Mouse (Mus musculus): ENCODE data around the gene Ppp1r12c.

Ppp1r12c gene

DNA sequence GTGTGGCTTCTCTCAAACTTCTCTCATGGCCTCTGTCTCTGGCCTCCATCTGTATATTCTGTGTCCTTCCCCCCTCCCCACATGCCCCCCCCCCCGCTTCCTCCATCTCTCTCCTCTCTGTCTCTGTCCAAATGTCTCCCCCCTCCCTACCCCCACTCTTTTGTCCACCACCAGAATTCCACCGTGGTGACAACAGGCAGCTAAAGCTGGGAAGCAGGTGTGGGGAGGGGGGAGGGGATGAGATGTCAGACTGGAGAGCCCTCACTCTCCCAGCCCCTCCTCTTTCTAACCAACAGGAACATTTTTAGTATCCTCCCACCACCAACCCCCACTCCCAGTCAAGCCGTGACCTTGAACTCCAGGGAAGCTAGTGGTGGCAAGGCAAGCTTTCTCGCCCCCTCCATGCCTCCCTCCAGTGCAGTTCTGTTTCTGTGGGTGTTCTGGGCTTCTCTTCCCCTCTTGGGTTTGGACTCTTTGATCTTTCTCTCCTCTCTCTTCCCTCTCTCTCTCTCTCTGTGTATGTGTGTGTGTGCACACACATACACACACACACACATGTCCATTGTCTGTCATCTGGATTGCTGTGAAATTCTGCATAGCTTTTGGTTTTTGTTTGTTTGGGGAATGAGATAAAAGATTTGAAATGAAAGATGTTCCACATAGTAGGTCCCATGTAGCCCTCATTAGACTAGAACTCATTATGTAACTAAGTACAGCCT lies 15.0 kb upstream of the Ppp1r12c start, which contains the start of gene Tnnt1:
Gene Tnnt1 (minus strand): TSS at position 51 of the 719 bp plus-strand sequence.
- no peak for DNase-seq (ENCODE audit: low spot score in 2 of 2)

DNA sequence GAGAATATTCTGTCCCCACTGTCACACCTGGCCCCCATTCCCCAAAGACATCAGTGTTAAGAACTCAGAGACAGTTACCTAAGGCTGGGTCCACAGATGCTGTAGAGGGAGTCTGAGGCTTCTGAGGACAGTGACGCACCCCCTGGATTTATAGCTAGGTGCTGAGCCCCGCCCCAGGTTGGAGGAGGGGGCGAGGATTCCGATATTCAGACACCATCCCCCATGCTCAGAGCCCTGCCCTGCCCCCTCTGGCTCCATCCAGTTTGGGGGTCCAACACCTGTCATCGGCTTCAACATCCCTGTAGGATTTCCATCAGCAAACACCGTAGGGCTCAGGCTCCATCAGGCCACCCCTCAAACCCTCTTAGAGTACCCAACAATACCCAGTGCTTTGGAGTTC lies 14.4 kb upstream of the Ppp1r12c start:
- DNase-seq (ENCODE audit: low spot score in 2 of 2) = no peak

DNA sequence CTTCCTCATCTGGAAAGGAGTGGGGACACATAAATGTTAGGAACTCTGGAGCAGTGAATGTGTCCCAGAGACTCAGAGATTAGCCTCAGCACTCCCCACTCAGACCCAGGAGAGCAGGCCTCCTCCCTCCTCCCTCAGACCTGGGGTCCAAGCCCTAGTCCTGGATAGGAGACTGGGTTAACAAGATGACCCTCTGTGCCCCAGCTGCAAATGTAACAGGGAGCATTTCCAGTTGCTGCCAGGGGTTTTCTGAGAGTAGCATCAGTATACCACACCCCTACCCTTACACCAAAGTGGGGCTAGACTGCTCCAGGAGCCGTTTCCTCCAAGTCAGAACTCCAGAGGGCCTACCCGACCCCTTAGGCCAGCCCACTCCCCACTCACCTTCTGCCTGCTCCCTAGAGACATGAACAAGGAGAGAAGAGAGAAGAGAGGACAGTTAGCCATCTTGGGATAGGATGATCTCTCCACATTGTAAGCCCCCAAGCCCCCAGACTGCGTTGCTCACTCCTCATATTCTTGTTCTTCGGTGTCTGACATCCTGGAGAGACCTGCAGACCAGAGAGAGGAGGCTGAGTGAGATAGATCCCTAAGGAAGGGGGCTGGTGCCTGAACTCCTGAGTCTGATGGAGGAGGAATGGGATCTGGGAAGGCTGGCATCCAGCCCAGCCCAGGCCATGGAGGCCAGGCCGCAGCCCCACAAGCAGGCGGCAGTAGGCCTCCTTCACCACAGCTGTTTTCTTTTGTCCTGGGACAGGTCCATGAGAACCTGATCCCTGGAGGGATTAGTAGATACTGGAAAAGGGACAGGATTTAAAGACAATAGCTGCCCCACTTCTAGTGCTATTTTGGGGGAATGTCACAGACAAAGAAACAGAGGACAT lies 12.6 kb upstream of the Ppp1r12c start:
- DNase-seq (ENCODE audit: low spot score in 2 of 2) = no peak

DNA sequence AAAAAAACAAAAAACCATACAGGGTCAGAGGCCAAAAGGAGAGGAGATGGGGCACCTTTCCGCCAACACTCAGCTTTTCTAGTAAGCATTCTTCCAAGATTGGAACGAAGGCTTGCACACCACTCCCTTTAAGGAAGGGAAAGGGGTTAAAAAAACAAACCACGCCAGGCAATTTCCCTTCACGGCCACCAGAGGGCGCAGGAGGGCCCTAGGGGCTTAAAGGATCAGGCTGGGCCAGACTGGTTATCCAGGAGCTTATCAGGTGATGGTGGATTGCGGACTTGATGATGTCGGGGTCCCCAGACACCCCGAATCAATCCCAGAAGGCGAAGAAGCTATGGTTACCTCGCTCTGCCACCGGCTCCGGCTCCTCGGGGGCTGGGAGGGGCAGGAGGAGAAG lies 11.8 kb upstream of the Ppp1r12c start:
- peak in 1 of 2 experiments; percentile 15 for DNase-seq (ENCODE audit: low spot score in 2 of 2)

DNA sequence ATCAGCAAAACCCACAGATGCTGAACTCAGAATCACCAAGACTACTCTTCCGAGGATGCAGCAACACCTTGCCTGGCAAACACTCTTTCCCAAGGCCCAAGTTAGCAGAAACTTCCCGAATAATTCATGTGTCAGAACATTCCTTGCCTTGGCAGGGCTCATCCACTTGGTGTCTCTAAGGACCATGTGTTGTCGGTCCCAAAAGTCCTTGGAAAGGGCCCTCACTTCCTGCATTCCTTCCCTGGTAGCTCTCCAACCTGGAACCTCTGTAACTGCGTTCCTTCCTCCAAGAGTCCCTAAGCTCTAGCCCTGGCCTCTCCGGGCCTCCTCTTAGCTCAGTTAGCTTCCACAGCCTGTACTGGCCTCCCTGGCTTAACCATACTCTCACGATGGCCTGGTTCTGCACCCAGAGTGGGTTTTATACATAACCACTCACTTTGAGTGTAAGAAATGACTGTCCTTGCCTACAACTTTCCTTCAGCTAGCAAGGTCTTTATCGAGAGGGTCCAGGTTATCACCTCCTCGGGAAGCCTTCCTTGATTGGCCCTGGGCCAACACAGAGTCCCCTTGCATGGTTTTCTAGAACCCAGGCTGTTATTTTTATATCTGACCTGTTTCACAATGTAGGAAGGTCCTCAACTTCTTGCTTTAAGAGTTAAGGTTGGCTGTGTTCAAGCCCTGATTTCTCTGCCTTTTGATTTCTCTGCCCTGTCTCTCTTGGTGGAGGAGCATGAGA lies 10.2 kb upstream of the Ppp1r12c start:
- DNase-seq (ENCODE audit: low spot score in 2 of 2) = no peak

DNA sequence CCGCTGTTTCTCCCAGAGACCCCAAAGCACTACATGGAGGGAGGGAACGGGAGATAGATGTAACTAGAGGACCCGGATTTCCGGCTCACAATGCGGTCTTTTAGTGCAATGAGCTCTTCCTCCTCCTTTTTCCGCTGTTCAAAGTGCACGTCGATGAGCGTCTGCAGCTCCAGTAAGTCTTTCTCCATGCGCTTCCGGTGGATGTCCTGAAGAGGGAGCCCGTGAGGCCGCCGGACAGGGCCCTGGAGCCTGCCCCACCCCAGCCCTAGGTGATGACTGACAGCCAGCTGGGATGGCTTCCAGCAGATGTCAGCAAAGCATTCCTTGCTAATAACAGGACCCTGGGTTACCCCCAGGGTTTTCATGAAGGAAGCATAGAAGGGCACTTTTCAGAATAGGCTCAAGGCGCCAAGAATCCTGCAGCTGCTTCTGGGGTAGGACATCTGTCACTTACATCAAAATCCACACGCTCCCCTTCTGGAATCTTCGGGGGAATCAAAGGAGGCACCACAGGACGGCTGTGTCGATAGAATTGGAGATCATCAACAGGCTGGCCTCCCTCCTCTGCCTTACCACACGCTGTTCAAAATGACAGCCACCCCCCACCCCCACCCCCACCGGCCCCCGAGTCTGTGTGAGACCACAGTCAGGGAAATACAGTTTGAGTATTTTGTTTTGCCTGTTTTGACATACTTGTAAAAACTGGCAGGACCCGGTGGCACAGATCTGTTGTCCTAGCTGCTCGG lies 8.6 kb upstream of the Ppp1r12c start:
- peak; percentile 66 to 71 for DNase-seq (ENCODE audit: low spot score in 2 of 2)

DNA sequence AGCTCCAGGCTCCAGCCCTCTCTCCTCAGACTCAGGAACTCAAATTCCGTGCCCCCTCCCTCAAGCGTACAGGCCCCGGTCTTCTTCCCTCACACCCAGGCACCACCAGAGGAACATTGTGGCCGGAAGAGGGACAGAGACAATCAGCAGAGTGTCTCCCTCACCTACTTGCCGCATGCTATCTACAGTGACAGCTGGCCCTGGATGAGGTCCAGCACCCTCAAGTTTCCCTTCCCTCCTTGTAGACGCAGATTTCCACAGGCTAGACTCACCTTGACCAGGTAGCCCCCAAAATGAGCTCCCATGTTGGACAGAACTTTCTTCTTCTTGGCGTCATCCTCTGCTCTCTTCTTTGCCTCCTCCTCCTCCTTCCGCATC lies 7.2 kb upstream of the Ppp1r12c start:
- no peak for DNase-seq (ENCODE audit: low spot score in 2 of 2)

DNA sequence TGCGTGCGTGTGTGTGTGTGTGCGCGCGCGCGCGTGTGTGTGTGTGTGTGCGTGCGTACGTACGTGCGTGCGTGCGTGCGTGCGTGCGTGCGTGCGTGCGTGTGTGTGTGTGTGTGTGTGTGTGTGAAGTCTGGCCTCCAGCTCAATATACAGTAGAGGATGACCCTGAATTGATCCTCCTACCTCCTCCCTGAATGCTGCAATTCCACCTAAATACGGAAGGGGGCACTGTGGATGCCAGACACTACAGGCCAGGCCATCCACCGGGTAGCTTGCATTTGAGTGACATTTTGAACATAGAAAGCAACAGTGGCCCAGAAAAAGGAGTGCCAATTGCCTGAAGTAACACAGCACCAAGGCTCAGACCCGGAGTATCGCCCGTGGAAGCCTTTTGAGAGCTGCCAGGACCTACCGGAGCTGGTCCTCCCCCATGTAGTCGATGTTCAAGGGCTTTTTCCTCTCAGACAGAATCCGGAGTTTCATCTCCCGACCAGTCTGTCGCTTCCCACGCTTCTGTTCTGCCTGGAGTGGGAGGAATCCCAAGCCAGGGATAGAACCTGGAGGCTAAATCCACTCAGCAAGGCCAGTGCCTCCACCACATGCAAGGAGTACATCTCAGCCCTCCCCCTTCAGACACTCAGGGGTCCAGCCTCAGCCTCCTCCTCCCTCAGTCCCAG lies 6.7 kb upstream of the Ppp1r12c start:
- DNase-seq (ENCODE audit: low spot score in 2 of 2) = no peak

DNA sequence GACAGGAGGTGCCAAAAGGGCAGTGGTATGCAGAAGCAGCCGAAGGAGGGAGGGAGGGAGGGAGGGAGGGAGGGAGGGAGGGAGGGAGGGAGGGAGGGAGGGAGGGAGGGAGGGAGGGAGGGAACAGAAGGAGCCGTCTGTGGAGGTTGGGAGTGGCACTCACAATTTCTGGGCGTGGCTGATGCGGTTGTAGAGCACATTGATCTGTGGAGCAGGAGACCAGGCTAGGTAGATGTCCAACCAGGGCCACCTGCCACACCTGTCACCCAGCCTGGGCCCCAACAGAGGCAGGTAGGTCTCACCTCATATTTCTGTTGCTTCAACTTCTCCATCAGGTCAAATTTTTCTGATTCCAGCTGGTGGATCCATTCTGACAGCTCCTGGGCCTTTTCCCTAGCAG lies 5.7 kb upstream of the Ppp1r12c start:
- no peak for DNase-seq (ENCODE audit: low spot score in 2 of 2)

DNA sequence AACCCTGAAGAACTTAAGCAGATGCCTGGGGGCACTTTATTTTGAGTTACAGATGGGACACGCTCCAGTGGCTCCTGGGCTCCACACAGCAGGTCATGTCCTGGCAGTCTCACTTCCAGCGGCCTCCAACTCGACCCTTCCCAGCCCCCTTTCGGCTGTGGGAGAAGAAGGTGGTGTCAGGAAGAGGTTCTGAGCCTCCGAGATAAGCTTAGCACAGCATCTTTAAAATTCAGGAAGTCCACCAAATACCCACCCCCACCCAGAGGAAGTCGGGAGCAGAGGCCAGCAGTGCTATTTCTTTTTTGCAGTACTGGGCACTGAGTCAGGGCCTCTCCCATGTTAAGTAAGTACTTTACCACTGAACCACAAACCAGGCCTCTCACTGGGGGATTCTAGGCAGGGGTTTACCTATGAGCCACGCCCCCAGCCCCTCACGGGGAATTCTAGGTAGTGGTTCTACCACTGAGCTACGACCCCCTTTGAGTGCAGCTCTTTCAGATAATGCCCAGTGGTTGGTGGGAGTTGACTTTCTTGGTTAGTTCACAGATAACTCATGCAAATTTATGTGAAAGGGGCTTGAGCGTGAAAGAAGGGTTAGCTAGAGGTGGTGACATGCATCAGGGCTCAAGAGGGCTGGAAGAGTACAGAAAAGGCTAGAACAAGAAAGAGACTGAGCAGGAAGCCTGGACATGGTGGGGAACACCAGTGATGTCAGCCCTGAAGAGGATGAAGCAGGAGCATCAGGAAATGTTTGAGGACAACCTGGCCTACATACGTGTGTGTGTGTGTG lies 3.4 kb upstream of the Ppp1r12c start:
- peak; percentile 30 to 31 for DNase-seq (ENCODE audit: low spot score in 2 of 2)

DNA sequence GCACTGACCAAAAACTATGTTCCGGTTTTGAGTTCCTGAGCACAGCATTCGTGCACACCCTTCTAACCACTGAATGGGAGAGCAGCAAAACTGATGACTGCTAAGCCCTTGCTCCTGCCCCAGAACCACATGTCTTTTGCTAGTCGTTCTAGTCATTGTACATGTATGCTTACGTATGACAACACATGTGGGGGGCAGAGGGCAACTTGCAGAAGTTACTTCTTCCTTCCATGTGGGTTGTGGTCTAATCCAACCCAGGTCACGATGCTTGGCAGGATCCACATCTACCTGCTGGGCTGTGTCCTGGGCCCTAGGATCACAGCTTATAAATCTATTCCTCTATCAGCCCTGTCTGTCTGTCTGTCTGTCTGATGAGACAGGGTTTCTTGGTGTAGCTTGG lies 2.4 kb upstream of the Ppp1r12c start:
- DNase-seq (ENCODE audit: low spot score in 2 of 2) = no peak

DNA sequence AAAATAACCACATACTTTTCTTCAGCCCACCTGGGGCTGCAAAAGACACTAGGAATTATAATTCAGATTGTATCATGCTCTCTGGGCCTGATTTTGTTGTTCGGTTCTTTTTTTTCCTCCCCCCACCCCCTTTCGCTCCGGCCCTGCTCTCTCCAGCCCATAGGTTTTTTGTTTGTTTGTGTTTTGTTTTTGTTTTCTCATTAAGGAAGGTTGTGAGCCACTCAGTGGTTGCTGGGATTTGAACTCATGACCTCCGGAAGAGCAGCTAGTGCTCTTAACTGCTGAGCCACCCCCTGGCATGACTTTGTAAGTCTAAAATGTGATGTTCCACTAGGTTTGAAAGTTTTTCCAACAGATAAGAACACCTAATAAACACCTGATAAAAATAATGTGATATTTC lies 1.6 kb upstream of the Ppp1r12c start:
- no peak for DNase-seq (ENCODE audit: low spot score in 2 of 2)

DNA sequence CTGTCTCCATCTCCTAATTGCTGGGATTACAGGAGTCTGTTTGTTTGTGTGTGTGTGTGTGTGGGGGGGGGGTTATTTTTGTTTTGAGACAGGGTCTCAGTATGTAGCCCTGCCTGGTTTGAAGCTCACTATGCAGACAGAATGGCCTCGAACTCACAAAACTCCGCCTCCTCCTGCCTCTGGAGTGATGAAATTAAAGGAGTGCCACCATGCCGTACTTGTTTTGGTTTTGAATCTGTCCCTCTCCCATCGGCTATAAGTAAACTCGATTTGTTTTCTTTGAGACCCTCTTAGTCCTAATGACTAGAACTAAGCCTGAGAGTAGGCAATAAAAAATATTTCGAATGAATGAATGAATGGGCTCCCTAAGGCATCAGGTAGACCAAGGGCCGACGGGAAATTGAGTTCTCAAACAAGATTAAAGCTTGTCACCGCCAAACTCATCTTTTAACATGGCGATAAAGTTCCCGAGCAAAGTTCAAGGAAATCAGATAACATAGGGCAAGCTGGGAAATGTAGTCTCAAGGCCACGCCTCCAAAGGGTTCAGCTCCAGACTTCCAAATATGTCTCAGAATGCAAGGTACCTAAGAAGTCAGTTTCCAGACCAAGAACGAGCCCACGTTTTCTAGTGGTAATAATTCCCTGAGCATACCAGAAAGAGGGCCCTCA lies 1.1 kb upstream of the Ppp1r12c start:
- DNase-seq (ENCODE audit: low spot score in 2 of 2) = peak; percentile 42 to 56

DNA sequence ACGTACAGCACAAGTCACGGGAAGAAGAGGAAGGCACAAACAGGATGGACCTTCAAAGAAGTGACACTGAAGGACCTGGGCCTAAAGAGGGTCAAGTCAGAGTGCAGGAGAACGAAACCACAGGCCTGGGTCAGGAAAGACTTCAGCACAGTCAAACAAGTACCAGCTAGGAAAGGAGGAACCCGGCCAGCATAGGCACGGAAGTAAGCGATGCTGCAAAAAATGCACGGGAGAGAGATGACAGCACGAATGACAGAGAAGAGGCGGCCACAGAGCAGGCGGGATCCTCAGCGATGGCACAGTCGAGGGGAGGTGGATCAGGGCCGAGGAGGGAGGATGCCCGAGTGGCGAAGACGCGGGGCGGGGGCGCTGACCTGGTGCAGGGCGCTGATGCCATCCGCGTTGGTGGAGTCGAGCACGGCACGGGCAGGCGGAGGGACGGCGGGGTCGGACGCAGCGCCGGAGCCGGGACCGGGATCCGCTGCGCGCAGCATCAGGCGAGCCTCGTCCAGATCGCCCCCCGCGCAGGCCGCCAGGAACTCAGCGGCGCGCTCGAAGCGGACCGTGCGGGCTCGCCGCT lies 498 bp downstream of the Ppp1r12c start:
- peak; percentile 36 to 46 for DNase-seq (ENCODE audit: low spot score in 2 of 2)

DNA sequence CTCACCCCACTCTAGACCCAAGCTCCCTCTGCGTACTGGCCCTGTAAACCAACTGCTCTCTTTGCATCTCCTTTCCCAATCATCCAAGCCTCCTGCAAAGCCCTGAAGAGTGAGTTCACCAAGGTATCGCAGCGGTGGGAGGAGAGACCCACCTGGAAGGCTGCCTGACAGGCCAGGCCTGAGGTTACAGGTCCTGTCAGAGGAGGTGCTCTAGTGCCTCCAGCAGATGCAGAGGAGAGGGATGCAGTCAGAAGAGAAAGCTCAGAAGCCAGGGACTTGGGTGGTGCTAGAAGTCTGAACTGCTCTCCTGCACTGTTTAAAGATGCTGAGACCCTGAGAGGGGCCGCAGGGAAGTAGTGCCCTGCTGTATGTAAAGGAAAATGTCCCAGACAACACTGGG lies 2.4 kb downstream of the Ppp1r12c start:
- DNase-seq (ENCODE audit: low spot score in 2 of 2) = no peak

DNA sequence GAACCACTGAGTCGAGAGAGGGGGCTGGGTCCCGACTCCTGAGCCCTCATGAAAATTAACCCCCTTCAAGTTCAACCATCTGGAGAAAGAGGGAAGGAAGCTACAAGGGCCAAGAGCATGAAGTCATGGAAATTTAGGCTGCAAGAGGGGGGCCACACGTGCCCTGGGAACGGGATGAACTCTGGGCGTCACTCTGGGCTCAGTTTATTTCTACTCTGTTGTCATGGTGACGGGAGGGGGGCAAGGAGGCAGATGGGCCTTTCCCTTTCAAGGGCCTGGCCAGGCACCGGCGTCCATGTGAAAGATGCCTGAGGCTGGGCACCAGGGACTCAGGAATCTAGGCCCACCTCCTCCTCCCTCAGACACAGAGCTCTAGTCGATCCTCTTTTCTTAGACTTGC lies 3.2 kb downstream of the Ppp1r12c start:
- DNase-seq (ENCODE audit: low spot score in 2 of 2) = peak in 1 of 2 experiments; percentile 18

DNA sequence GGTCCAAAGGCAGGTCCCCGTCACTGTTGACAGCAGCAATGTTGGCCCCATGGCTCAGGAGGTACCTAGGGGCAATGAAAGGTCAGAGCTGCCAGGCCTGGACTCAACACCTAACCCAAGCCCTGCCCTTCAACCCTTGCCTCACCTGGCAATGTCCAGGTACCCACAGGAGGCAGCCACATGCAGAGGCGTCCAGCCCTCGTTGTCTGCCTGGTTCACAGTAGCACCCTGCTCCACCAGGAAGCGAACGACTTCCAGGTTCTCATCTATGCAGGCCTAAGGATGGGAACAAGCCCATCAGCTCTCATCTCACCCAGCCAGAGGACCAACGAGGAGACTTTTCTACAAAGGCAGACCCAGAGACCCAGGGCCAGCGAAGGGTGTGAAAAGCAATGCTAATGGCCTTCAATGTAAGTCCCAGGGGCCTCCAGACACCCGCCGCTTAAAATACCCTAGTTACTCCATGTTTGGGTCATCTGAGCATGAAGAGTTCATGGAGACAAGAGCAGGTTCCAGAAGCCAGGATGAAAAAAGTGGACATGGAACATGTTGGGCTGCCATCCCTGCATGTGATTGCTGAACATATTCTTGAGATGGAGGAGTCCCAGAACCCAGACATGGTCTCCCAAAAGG lies 4.1 kb downstream of the Ppp1r12c start:
- DNase-seq (ENCODE audit: low spot score in 2 of 2) = no peak

DNA sequence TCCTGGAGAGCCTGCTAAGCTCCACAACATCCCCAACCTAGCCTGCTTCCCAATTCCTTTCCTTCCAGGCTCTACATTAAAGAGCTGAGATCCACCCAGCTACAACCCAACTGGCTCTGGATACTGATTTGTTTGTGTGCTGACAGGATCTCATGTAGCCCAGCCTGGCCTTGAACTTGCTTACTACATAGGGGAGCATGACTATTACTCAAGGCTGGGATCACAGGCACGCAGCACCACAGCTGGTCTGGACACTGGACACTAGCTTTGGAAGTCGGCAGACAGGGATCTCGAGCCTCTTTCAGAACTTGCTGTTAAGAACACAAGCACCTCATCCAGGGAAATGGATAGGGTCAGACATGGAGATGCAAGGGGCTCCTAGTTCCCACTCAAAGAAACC lies 5.0 kb downstream of the Ppp1r12c start:
- no peak for DNase-seq (ENCODE audit: low spot score in 2 of 2)

DNA sequence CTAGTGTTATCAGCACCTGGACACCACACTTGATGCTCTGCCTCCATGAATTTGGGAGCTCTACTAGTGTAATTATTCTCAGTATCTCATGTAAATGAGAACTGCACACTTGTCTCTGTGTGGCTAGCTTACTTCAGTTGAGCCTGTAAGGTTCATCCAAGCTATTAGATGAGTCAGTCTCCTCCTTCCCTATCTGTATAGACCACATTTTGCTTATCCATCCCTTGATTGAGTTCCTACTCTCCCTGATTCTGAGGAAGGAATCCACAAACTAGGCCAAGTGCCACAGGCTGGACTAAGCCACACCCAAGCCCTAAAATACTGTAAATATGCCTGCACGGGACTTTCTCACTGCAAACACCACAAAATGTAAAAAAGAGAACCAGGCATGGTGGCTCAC lies 7.5 kb downstream of the Ppp1r12c start:
- DNase-seq (ENCODE audit: low spot score in 2 of 2) = no peak
